Mouse (Mus musculus): ENCODE results near the gene Nudt16.

- TF ChIP-seq CTCF (IDR thresholded peaks at IDR 0.05) = no peak
- no peak for TF ChIP-seq EP300 (IDR thresholded peaks at IDR 0.05)
Measured at GRCm38 (mm10) chr9:105132002-105132367, 361 bp upstream of the Nudt16 start.

Measured in lung, postnatal 0 days (tissue).